Mouse (Mus musculus): ENCODE results near the gene Dnah9. TPM values are rescaled to one million over a fixed set of nuclear protein-coding genes. Genes with fewer than 3 reads are reported as not detected.

The Dnah9 gene
- not detected for total RNA-seq (2023)

DNA sequence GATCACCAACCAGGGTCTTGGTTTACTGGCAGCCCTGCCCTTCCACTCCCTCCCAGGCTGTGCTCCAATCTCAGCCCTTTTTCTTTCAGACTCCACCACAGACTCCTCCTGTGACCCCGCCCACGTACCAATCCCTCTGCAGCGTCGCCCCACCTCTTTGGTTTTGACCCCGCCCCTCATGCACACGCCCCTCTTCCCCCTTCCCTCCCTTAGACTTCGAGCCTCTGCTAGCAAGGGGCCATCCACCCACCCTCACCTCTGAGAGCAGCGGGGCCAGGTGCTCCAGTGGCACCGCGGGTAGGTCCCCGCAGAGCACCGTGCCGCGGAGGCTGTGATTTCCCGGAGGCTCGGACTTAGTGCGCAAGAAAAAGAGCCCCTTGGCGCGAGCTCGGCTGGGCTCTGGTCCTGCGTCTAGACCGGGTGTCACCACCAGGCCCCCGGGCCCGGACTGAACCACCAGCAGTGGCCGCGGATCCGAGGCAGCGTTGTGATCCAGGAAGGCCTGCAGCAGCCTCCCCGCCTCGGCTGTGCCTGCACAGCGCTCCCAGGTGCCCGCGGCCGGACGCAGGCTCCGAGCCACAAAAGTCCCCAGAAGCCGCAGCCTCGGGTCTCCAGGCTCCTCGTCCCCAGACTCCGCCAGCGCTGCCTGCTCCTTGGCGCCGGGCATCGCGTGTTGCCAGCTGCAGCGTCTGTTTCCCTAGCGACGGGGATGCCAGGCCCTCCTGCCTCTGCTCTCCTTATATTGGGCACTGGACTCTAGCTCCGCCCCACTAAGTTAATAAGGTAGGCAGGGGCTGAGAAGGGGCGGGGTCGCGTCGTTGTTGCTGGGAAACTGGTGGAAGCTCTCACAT, at the start of gene Dnah9:
Gene Dnah9 (minus strand): TSS at position 751 of the 851 bp plus-strand sequence.

DNA sequence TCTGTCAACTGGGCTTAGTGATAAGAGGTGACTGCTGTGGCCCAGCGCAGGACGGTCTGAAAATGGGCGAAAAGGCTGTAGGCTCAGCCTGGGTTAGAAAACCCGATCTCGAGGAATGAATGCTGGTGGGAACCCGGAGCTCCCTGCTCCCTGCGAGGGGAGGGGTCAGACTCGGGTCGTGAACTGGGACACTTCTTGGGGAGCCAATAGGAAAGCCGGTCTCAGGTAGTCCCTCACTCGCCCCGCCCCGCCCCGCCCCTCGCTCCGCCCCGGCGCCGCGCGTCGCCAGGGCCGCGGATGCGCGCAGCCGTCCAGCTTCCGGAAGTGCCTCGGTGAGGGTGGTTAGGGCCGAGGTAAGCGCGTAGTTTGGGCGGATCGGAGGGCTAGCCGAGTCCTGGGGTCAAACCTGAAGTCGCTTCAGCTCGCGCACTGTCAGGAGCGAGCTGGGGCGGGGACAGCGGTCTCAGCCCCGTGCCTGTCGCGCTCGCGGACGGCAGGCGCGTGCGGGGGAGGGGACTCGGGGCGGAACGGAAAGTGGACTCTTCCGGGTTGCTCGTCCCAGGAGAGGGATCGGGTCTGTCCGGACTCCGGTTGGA, 361.3 kb downstream of the Dnah9 start, which contains the start of gene Zkscan6:
Gene Zkscan6 (plus strand): TSS at position 267 of the 596 bp plus-strand sequence.

DNA sequence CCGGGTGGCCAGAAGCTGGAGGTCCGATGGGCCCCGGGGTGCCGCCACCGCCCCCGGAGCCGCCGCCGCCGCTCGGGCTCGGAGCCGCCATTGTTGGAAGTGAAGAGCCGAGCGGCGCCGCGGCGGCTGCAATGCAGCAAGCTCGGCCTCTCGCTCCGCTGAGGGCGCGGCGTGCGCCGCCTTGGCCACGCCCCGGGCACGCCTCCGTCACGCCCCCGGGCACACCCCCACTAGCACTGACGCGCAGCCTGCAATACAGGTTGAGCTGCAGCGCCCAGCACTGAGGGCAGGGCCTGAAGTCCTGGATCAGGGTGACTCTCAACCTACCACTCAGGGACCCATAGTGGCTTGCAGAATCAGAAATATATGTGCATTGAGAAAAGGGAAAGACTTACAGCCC, 380.2 kb downstream of the Dnah9 start, which contains the start of gene Map2k4:
Gene Map2k4 (minus strand): TSS at position 144 of the 400 bp plus-strand sequence.

